ENCODE assay signal across 10 mouse cellular contexts in genomic region chr5:14253328-14253727, GRCm38 (mm10).
A peak's percentile ranks its signal among the peaks of the same experiment; 100 is the strongest.
DNase-seq lines count a peak whose midpoint lies in the region; TF ChIP-seq lines count a peak whose summit lies in the region.
"Had no signal": no experiment of that assay in that cellular context is flagged by ENCODE, and none has a peak within 500 bp of the region (broad histone marks: within the 10 kb centered on the region; RNA-seq: fewer than 3 reads in every experiment).

No protein-coding gene starts in this region.

- no peak for TF ChIP-seq POLR2A in kidney, adult 2 months (IDR thresholded peaks at IDR 0.05; ENCODE audit: low read depth, low read length)

- H3K27ac ChIP-seq in kidney, adult 2 months (ENCODE audit: insufficient read depth, low read depth, low read length) = no peak overlapping the region
- H3K27ac ChIP-seq: heart, embryonic 13.5 days; neural tube, embryonic 13.5 days had no signal

- no peak overlapping the region for H3K4me3 ChIP-seq in kidney, adult 2 months (ENCODE audit: insufficient read depth, low read depth, low read length)
- H3K4me3 ChIP-seq: heart, embryonic 13.5 days; neural tube, embryonic 13.5 days had no signal

- no peaks in the 10 kb centered on the region for H3K27me3 ChIP-seq in kidney, adult 2 months (replicated peaks; ENCODE audit: control insufficient read depth, insufficient read depth, low read length)
- H3K27me3 ChIP-seq: heart, embryonic 13.5 days; neural tube, embryonic 13.5 days had no signal

- peak; percentile 8 for DNase-seq in kidney, adult 2 months
- DNase-seq in kidney, postnatal 4 days = no peak
- DNase-seq in right cerebral cortex, adult 18-20 months = peak; percentile 25
- DNase-seq in right cerebral cortex, postnatal 25 days = no peak
- DNase-seq in c-Kit-positive CD71-positive TER-119-positive erythroid progenitor cells, embryonic 14.5 days (ENCODE audit: low spot score) = peak; percentile 11
- peak; percentile 31 for DNase-seq in right cerebral cortex, postnatal 4 days
- DNase-seq in thymus, postnatal 14 days = no peak
- DNase-seq in adrenal gland, adult 2 months = no peak

- H3K36me3 ChIP-seq in kidney, adult 2 months (ENCODE audit: control insufficient read depth, insufficient read depth, low read length) = no peaks in the 10 kb centered on the region
- H3K36me3 ChIP-seq: heart, embryonic 13.5 days; neural tube, embryonic 13.5 days had no signal

- H3K4me1 ChIP-seq in kidney, adult 2 months (ENCODE audit: control insufficient read depth, insufficient read depth, low read length) = no peaks in the 10 kb centered on the region
- H3K4me1 ChIP-seq: heart, embryonic 13.5 days; neural tube, embryonic 13.5 days had no signal

- WGBS in kidney, adult 2 months = 70% methylated on average over 1 of the region's 1 CpGs

- TF ChIP-seq CTCF in kidney, adult 2 months (conservative IDR thresholded peaks at IDR 0.05; ENCODE audit: insufficient read depth, insufficient read length, low read depth, low read length) = no peak

Comparison
In these comparisons a context has a peak if more than half of its experiments do, and no peak if none do; other contexts are left out.
1. DNase-seq: peak in kidney, adult 2 months (single experiment), right cerebral cortex, adult 18-20 months (single experiment), c-Kit-positive CD71-positive TER-119-positive erythroid progenitor cells, embryonic 14.5 days (single experiment) and right cerebral cortex, postnatal 4 days (single experiment); none in kidney, postnatal 4 days (0 of 2), right cerebral cortex, postnatal 25 days (single experiment), thymus, postnatal 14 days (single experiment) and adrenal gland, adult 2 months (single experiment).